Mouse (Mus musculus) midbrain, embryonic 12.5 days (tissue): Measurements from ENCODE around the gene Cox4i1. TPM values are rescaled to one million over a fixed set of nuclear protein-coding genes. Genes with fewer than 3 reads are reported as not detected.

Experiments used
- ATAC-seq: fragments of 200-750 bp; cut with Nextera tagmentation; 2 replicates; pipeline ENCODE4 v1.8.0; 2017; ENCODE audit warnings: low read depth, moderate TSS enrichment, moderate library complexity; ENCODE audit not compliant: low FRiP score
- H3K27ac ChIP-seq: fragments of 300-500 bp; sonication (generic); replicated peaks from 2 replicates; pipeline ENCODE4 v1.5.1; 2016; ENCODE audit warnings: mild to moderate bottlenecking
- H3K27me3 ChIP-seq: fragments of 300-500 bp; sonication (generic); 2 replicates; pipeline ENCODE4 v1.6.1; 2016; ENCODE audit warnings: mild to moderate bottlenecking
- H3K36me3 ChIP-seq: fragments of 300-500 bp; sonication (generic); 2 replicates; pipeline ENCODE4 v1.6.1; 2016
- H3K4me1 ChIP-seq: fragments of 300-500 bp; sonication (generic); 2 replicates; pipeline ENCODE4 v1.6.1; 2016
- H3K4me2 ChIP-seq: fragments of 300-500 bp; sonication (generic); replicated peaks from 2 replicates; pipeline ENCODE4 v1.6.1; 2016; ENCODE audit warnings: mild to moderate bottlenecking, moderate library complexity
- H3K4me3 ChIP-seq: fragments of 300-500 bp; sonication (generic); 2 replicates; pipeline ENCODE4 v1.5.1; 2016; ENCODE audit warnings: mild to moderate bottlenecking
- H3K9ac ChIP-seq: fragments of 300-500 bp; sonication (generic); replicated peaks from 2 replicates; pipeline ENCODE4 v1.6.1; 2016; ENCODE audit warnings: mild to moderate bottlenecking, moderate library complexity
- H3K9me3 ChIP-seq: fragments of 300-500 bp; sonication (generic); 2 replicates; pipeline ENCODE4 v1.6.1; 2016; ENCODE audit warnings: mild to moderate bottlenecking
- WGBS: fragments of 180-500 bp; shearing (Covaris S2); methylation state at CpG from one replicate; pipeline ENCODE4 v1.1.7; 2016; 5-methylcytosine and 5-hydroxymethylcytosine counted together
- polyA plus RNA-seq: library from polyadenylated mRNA; unstranded; fragments of >200 nt; fragmentation: Nextera tagmentation; extraction: Ambion mirVana; gene quantifications from 2 replicates; pipeline ENCODE4 v1.2.1, GENCODE M21; 2016

The Cox4i1 gene
- 895 and 905 TPM in 2 replicates for polyA plus RNA-seq

DNA sequence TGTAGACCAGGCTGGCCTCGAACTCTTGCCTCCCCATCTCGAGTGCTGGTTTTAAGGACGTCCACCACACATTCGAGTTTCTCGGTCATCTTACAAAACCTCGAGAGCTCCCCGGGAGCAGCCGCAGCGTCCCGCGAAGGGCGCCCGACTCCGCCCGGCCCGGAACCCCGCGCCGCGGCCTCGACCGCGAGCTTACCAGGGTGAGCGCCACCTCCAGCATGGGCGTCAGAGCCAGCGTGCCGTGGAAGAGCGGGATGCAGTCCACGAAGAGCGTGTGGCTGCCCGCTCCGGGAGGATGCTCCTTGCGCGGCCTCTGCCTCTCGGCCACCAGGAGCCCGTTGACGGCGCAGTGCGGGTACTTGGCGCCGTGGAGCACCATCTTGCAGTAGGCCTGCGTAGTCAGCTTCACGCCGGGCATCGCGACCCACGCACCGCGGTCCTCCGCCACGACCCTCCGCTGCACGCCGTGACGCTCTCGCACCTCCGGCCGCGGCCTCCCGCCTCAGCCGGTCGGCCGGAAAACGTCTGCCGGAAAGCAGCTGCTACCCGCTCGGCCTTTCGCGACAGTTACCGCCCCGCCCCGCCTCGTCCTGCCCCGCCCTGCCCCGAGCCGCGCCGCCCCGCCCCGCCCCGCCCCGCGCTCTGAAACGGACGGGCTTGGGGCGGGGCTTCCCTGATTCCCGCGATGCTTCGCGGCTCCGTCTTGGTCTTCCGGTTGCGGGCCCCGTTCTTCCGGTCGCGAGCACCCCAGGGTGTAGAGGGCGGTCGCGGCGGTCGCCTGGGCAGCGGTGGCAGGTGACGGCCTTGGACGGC, at the start of gene Cox4i1, which contains the start of gene Gm27021:
TSS of gene Cox4i1 (plus strand) at position 662 of the 813 bp plus-strand sequence.
TSS of gene Gm27021 (minus strand) at position 519 of the 813 bp plus-strand sequence.
- Histone ChIP-seq H3K9me3 (no peaks in the 10 kb centered on the region), H3K27ac (peak within 1 kb of the TSS; percentile 86), H3K4me3 (peak within 1 kb of the TSS; percentile 90), H3K9ac (peak within 1 kb of the TSS; percentile 97), H3K36me3 (peaks cover 38% of the 10 kb centered on the region), H3K4me1 (peaks cover 42% of the 10 kb centered on the region), H3K4me2 (peak within 1 kb of the TSS; percentile 93), H3K27me3 (no peaks in the 10 kb centered on the region)
- under 1% methylated on average over 77 of the region's 105 CpGs for WGBS
- peak; percentile 92 for ATAC-seq

DNA sequence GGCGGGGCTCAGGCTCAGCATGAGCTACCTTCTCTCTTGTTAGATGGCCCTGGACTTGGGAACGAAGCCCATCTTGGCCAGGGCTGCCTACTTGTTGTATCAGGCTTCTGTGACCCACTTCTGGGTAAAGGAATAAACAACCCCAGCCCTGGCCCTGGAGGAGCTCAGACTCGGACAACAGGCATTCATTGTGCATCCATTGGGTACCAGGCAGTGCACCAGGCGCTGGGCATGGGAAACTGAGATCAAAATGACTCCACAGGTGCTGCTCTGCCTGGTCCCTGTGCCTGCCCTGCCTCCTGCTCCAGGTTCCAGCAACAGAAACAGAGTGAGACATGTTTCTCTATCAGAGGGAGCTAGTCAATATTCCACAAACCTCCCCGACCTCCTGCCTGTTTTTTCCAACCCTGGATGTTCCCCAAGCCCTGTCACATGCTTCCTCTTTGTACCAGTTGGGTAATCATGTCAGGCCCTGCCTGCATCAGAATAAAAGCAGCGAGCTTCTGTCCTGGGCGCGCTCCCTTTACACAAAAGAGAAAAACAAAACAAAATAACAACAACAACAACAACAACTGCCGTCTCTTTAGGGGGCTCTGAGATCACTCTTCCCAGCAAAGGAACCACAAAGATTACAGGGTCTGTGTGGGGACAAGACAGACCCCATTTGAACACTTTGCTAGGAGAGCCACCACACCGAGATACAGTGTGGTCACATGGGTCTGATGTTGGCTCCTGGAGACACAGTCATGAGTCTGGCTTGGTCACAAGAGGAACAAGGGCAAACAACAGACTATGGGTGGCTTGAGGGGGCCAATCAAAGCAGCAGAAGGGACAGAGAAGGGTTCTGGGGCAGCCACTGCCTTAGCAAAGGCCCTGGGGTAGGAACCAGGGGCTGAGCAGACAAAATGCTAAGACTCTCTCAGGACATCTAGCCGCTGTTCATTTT, 48.5 kb upstream of the Cox4i1 start:
- no peak overlapping the region for H3K4me3 ChIP-seq
- 77% methylated on average over 11 of the region's 11 CpGs for WGBS
- H3K9ac ChIP-seq: no peak overlapping the region
- H3K36me3 ChIP-seq: no peaks in the 10 kb centered on the region
- no peak overlapping the region for H3K4me2 ChIP-seq
- H3K27me3 ChIP-seq: 0 out of 2 replicates have a peak, but pooled peaks cover 5% of the 10 kb centered on the region
- ATAC-seq: no peak
- no peaks in the 10 kb centered on the region for H3K9me3 ChIP-seq
- H3K4me1 ChIP-seq: peaks cover 39% of the 10 kb centered on the region
- H3K27ac ChIP-seq: no peak overlapping the region

- peaks cover 39% of the 10 kb centered on the region for H3K4me1 ChIP-seq
- WGBS: 47% methylated on average over 7 of the region's 7 CpGs
- no peak overlapping the region for H3K9ac ChIP-seq
- no peaks in the 10 kb centered on the region for H3K36me3 ChIP-seq
- no peak for ATAC-seq
- no peak overlapping the region for H3K4me3 ChIP-seq
- no peak overlapping the region for H3K27ac ChIP-seq
- H3K4me2 ChIP-seq: no peak overlapping the region
- no peaks in the 10 kb centered on the region for H3K9me3 ChIP-seq
- H3K27me3 ChIP-seq: 0 out of 2 replicates have a peak, but pooled peaks cover 5% of the 10 kb centered on the region
These were observed 47.6 kb upstream of the Cox4i1 start for GRCm38 (mm10) chr8:120620441-120620840.

GRCm38 (mm10) chr8:120622161-120622560, 45.9 kb upstream of the Cox4i1 start:
- Histone ChIP-seq H3K4me2 (no peak overlapping the region), H3K4me1 (peaks cover 27% of the 10 kb centered on the region), H3K9ac (no peak overlapping the region), H3K9me3 (no peaks in the 10 kb centered on the region), H3K4me3 (no peak overlapping the region), H3K36me3 (no peaks in the 10 kb centered on the region), H3K27me3 (0 out of 2 replicates have a peak, but pooled peaks cover 5% of the 10 kb centered on the region), H3K27ac (no peak overlapping the region)
- 55% methylated on average over 14 of the region's 14 CpGs for WGBS
- ATAC-seq: no peak

DNA sequence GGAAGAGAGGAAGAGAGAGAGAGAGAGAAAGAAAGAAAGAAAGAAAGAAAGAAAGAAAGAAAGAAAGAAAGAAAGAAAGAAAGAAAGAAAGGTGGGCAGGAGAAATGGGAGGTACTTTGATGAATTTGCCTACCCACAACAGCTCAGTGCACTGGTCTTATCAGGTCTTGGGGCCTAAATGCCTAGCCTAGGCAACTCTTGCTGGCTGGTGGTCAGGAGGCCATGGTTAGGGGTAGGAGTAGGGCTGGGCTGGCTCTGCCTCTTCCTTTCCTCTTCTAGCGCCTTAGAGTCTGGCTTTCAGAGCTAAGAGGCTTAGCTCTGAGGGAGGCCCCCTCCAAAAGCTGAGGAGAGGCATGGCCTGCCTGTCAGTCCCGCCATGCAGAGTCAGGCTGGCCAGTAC, 44.4 kb upstream of the Cox4i1 start:
- no peak overlapping the region for H3K9ac ChIP-seq
- H3K4me1 ChIP-seq: peaks cover 13% of the 10 kb centered on the region; the same call in 1 of the 2 replicates
- H3K4me2 ChIP-seq: no peak overlapping the region
- no peak for ATAC-seq
- no peaks in the 10 kb centered on the region for H3K9me3 ChIP-seq
- H3K27ac ChIP-seq: no peak overlapping the region
- no peaks in the 10 kb centered on the region for H3K36me3 ChIP-seq
- no peak overlapping the region for H3K4me3 ChIP-seq
- H3K27me3 ChIP-seq: 0 out of 2 replicates have a peak, but pooled peaks cover 5% of the 10 kb centered on the region
- 13% methylated on average over 2 of the region's 2 CpGs for WGBS

GRCm38 (mm10) chr8:120626461-120626860, 41.6 kb upstream of the Cox4i1 start:
- H3K27ac ChIP-seq: no peak overlapping the region
- ATAC-seq: no peak
- no peaks in the 10 kb centered on the region for H3K36me3 ChIP-seq
- no peaks in the 10 kb centered on the region for H3K9me3 ChIP-seq
- H3K27me3 ChIP-seq: peaks cover 17% of the 10 kb centered on the region; the same call in 1 of the 2 replicates
- 78% methylated on average over 11 of the region's 11 CpGs for WGBS
- H3K4me3 ChIP-seq: no peak overlapping the region
- peaks cover 7% of the 10 kb centered on the region; the same call in 1 of the 2 replicates for H3K4me1 ChIP-seq
- H3K9ac ChIP-seq: no peak overlapping the region
- no peak overlapping the region for H3K4me2 ChIP-seq

- no peaks in the 10 kb centered on the region for H3K4me1 ChIP-seq
- H3K4me2 ChIP-seq: no peak overlapping the region
- no peak overlapping the region for H3K27ac ChIP-seq
- 89% methylated on average over 5 of the region's 5 CpGs for WGBS
- H3K27me3 ChIP-seq: peaks cover 17% of the 10 kb centered on the region
- H3K4me3 ChIP-seq: no peak overlapping the region
- no peak for ATAC-seq
- H3K9me3 ChIP-seq: no peaks in the 10 kb centered on the region
- H3K9ac ChIP-seq: no peak overlapping the region
- no peaks in the 10 kb centered on the region for H3K36me3 ChIP-seq
These were observed 40.7 kb upstream of the Cox4i1 start for GRCm38 (mm10) chr8:120627298-120627697.

DNA sequence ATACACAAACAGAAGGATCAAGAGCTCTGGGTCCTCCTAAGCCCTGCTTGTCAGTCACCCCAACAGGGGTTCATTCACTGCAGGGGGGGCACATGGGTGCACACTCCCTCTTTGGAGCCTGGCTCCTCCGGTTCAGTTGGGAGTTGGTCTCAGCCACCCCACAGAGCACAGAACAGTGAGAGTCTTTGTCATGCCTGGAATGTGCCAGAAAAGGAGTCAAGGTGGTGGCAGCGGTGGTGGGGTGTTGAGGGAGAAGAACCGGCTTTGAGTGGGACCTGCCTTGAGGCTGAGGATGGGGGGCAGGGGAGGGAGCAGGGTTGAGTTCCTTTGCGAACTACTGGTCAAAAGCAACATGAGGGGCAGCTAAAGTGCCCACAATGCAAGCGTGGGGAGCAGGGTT, 38.0 kb upstream of the Cox4i1 start:
- Histone ChIP-seq H3K27me3 (peaks cover 45% of the 10 kb centered on the region), H3K4me1 (peaks cover 18% of the 10 kb centered on the region), H3K9me3 (no peaks in the 10 kb centered on the region), H3K27ac (no peak overlapping the region), H3K9ac (no peak overlapping the region), H3K4me3 (no peak overlapping the region), H3K36me3 (no peaks in the 10 kb centered on the region), H3K4me2 (no peak overlapping the region)
- 51% methylated on average over 5 of the region's 5 CpGs for WGBS
- ATAC-seq: no peak

DNA sequence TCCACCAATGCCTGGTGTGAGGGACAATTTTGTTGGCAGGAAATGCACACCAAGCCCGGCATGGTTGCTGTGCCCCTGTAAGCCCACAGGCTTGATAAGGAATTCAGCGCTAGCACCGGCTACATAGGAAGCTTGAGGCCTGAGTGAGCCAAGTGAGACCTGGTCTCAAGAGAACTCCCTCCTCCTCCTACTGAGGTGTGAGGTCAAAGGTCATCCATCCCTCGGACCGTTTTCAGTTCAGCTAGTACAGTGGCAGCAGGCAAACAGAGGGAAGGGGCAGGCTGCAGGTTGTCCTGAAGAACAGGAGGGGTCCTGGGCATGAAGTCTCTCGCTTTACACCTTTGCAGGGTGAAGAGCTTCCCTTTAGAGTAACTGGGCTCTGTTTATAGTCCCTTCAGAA, 37.2 kb upstream of the Cox4i1 start:
- Histone ChIP-seq H3K4me1 (peaks cover 18% of the 10 kb centered on the region), H3K9me3 (no peaks in the 10 kb centered on the region), H3K36me3 (no peaks in the 10 kb centered on the region), H3K27ac (no peak overlapping the region), H3K27me3 (peaks cover 53% of the 10 kb centered on the region), H3K4me2 (no peak overlapping the region), H3K9ac (no peak overlapping the region), H3K4me3 (no peak overlapping the region)
- WGBS: 61% methylated on average over 6 of the region's 6 CpGs
- ATAC-seq: no peak

GRCm38 (mm10) chr8:120631441-120632375, 36.3 kb upstream of the Cox4i1 start:
- Histone ChIP-seq H3K4me2 (no peak overlapping the region), H3K4me1 (peaks cover 18% of the 10 kb centered on the region), H3K36me3 (no peaks in the 10 kb centered on the region), H3K9me3 (no peaks in the 10 kb centered on the region), H3K27me3 (peaks cover 61% of the 10 kb centered on the region), H3K27ac (no peak overlapping the region), H3K4me3 (no peak overlapping the region), H3K9ac (no peak overlapping the region)
- ATAC-seq: no peak
- WGBS: 73% methylated on average over 21 of the region's 21 CpGs
